Mouse (Mus musculus) brain, embryonic 18.5 days (tissue): ENCODE results near the gene Tac4.
A peak's percentile ranks its signal among the peaks of the same experiment; 100 is the strongest.

ENCODE experiments used
- DNase-seq: peaks from one replicate; pipeline ENCODE4 v3.0.0-alpha.2; 2012; ENCODE audit warnings: low read depth, low spot score

Tac4 gene

DNA sequence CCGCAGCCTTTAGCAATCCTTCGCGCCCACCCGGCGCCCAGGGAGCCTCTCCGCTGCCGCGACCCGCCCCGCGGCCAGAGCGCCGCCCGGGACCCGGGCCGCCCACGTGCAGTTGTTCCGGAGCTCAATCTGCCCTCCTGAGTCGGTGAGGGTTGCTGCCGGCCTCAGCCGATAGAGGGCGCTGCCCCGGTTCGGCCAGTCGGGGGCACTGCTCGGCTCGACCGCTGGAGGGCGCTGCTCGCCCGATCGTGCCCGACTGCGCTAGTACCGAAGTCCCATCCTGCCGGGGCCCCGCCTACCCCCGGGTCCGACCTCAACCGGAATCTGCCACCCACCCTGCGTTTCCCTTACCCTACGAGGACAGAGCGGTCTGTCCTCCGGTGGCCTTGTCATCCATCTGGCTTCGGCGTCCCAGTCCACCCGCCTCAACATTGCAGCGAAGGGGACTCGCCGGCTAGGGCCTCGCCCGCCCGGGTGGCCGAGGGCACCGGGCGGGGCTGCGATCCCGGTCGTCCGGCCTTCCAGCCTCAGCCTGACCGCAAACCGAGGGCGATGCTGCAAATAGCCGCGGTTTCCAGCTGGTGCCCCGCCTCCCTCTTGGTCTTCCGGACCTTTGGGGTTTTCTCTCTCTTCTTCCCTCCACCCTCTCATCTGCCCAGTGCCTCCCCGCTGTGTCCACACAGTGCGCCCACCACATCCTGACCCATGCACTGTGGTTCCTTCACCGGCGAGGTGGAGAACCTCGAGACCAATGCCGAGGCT lies 2.1 kb upstream of the Tac4 start:
- peak; percentile 16 for DNase-seq

DNA sequence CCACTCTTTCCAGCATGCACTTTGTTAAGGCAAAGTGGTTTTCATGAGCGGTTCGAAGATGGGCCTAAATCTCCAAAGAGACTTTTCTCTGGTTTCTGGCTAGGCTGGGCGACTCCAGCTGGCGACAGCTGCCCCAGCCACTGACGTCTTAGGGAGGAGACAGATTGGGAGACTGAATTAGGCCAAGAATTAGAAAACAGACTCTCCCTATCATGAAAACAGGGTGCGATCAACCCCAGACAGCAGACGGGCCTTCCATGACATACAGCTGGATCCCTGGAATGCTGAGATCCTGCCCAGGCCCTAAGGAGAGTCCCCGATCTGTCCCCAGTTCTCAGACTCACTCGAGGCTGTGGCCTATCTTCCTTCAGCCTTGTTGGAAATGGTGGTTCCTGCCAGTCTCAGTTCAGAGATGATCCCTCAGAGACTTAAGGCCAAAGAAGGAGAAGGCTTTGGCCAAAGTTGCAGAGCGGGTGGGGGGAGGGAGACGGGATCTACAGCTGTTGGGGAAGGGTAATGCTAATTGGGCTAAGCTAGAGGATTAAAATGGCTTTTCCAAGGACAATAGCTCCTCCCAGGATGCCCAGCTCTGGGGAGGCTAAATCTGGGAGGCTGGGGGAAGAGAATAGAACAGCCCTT lies 2.6 kb downstream of the Tac4 start:
- no peak for DNase-seq

DNA sequence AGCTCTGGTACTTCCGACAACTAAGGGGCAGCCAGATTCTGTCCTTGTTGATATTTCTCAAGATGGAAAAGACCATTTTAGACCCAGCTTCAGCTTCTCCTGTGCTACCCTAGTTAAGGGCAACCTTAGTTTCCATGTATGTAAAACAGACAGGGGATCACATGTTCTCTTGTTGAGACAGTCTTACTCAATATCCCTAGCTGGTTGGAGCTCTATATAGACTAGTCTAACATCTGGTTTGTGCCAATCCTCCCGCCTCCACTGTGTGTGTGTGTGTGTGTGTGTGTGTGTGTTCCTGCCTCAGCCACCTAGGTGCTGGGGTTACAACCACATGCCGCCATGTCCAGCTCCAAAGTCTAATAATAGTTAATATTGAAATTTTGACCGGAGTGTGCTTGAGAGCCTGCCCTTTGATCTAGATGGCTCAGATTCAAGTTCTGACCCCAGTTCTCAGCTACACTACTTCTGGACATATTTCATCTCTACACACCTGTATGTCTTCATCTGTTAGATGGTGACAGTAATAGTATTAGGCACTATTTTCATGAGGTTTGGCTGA lies 3.2 kb downstream of the Tac4 start:
- no peak for DNase-seq

DNA sequence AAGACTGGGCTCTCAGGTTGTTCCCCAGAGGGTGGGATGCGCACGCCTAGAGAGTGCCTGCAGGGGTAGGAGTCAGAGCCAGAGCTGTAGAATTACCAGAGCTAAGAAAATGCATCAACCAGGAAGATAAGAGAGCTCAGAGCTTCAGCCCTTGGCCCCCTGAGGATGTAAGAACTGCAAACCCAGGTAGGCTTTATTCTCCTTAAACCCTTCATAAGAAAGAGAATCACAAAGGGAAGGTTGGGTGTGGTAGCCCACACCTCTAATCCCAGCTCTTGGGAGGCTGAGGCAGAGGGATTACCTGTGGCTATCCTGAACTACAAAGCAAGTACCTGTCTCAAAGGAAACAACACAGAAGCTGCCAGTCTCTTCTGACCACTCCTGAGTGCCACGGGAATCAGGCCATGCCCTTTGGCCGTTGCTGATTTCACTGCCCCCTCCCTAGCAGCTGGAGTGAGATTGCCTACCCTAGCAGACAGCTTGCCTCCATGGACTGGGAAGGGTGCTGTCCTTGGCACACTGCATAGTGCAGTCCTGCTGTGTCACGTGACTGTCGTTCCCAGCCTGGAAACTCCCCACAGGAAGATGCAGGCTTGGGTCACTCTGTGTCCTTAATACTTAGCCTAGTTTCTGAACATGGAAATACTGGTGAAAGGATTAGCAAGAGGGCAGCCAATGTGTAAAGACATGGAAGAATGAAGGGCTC lies 5.4 kb downstream of the Tac4 start:
- no peak for DNase-seq

DNA sequence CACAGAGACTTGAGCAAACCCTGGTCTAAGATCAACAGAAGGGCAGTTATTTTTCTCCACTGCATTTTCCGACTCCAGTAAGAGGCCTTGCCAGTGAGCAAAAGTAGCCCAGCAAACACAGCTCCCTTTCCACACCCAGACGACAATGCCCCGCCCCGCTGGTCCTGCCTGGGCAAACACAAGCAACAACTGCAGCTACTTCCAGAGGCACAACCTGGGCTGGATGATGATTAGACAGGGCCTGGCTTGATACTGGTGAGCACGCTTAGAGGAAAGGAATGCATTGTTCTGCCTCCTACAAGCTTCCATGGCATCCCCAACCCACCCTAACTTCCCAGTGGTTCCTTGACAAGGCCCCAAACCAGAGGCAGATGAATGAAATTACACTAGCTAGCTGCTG lies 12.3 kb downstream of the Tac4 start:
- DNase-seq: no peak

DNA sequence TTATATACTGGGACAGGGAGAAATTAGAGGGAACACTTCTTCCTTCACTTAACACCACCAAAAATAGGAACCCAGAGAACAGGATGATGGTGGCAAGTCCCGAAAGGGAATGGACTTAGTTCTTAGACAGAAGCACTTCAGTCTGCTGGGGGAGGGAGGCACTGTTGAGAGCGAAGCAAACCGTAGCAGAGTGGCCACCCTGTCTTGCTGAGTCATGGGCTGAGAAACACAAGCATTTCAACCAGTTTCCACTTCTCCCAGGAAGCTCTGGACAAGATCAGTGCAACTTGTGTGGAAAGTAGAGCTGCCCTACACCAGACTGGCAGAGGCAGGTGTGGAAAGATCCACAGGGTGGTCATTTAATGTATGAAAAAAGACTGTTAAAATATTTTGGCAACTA lies 13.3 kb downstream of the Tac4 start:
- DNase-seq: no peak

DNA sequence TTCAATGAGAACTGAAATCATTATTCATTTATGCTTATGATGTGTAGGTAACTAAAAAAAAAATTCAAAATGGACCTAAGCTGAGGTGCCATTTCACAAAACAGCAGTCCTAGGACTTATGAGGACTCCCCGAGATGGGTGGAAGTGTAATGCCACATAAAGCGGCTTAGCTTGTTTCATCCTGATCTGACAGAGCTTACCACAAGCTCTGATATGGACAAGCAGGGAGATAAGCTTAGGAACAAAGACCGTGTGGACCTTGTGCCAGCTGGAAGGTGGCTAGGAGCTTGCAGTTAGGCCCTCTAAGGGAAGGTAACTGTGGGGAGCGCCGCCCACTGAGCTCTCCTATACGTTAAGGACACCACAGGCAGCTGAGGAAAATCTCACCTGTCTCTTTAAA lies 14.7 kb downstream of the Tac4 start:
- DNase-seq: no peak

DNA sequence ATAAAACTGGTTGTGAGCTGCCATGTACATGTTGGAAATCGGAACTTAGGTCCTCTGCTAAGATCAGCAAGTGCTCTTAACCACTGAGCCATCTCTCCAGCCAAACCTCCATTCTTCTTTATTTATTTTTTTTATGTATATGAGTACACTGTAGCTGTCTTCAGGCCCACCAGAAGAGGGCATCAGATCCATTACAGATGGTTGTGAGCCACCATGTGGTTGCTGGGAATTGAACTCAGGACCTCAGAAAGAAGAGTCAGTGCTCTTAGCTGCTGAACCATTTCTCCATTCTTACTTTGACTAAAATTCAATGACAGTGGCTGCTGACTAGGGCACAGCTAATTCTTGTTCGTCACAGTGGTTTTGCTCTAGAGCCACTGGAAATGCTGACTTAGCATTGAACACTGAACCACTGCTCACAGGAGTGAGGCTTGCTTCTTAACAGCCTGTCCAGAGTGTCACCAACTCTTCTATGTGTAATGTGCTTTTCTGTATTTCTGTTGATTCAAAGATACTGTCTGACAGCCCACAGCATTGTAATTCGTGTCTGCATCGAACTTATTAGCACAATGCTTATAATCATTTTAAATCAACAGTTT lies 17.8 kb downstream of the Tac4 start:
- no peak for DNase-seq

DNA sequence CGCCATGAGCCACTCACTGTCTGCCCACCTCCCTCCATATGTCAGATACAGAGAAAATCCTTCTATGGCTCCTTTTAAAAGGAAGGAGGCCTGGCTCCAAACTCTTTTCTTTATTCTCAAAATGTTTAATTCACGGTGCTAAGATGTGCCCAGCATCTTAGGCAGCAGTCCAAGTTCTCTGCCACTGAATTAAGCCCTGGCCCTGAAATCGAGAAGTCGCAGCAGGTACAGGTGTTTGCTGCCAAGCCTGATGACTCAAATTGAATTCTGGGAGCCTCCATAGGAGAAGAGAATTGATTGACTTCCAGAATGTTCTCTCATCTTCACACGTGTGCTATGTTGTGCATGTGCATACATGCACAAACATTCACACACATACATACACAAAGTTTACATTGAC lies 21.0 kb downstream of the Tac4 start:
- no peak for DNase-seq

DNA sequence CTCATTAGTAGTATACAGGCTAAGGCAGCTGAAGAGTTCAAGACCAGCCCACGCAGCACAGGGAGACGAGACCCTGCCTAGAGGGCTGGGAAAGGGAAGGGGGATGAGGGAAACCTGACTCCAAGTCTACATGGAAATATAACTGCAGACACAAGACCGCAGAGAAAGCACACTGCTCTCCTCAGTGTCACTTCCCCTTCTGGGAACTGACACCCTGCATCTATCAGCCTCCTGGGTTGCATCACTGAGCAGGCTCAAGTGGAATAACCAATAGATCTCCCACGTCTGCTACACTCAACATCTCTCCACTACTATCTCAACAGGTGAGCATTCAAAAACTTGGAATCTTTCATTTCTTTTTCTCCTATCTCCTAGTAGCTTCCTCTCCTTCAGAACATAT lies 30.7 kb downstream of the Tac4 start:
- no peak for DNase-seq

DNA sequence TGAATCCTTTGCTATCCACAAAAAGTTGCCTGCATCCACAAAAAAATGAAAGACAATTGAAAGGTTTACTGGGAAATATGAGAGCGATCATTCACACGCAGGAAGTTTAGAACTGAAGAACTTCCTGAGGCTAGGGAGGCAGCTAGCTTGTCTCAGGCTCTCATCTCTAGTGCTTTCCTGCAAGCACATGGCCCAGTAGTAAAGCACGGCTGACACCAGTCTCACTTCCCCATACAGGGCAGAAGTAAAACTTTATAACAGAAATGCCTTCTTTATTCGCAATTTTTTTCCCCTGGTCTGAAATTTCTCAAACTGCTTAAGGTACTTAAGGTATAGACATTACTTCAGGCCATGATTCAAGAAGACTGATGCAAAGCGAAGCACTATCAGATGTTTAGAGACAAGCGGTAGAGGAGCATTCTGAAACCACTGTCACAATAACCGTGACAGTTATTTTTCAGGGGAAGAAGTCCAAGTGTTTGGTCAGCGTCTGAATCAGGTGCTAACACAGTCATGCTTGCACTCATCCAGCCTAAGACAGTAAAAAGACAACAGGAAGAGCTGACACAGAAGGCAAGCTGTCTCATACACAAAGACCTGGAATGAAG lies 31.8 kb downstream of the Tac4 start:
- no peak for DNase-seq

DNA sequence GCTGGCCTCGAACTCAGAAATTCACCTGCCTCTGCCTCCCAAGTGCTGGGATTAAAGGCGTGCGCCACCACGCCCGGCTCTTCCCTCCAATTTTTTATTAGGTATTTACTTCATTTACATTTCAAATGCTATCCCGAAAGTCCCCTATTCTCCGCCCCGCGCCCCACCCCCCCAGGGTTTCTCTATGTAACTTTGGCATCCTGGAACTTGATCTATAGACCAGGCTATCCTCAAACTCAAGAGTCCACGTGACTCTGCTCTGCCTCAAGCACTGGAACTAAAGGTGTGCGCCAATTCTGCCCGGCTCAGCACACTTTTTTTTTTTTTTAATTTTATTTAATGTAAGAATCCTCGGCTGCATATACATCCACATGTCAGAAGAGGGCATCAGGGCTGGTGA lies 34.4 kb downstream of the Tac4 start:
- no peak for DNase-seq

DNA sequence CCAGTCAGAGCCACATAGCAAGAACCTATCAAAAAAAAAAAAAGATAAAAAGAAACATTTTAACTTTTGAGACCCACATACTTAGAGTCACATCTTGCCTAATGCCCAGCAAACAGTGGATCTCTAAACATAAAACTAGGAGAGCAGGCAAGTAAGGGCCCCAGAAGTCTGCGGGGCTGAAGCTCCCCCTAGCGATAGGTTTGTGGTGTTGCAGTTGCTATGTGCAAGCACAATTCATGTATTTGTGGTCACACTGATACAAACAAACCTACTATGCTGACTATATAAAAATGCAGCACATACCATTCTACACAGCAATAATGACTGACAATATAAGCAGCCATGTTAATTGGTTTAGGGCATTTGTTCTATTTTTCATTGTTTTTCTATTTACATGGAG lies 36.8 kb downstream of the Tac4 start:
- no peak for DNase-seq

DNA sequence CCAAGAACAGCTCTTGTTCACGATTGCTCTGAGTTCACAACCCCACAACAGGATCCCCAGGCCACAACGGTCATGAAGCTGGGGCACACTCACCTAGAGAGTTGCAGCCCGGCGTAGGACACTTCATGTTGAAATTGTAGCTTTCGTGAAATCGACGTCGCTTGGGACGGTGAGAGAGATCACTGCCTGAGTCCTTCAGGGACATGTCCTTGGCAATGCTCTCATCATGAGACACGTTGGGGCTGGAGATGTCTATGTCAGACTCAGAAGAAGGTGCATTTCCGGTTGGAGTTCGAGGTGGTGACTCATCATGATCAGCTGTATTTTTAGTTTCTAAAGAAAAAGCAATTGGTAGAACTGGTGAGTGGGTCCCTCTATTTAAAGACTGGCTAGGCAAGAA lies 38.6 kb downstream of the Tac4 start:
- DNase-seq: no peak

DNA sequence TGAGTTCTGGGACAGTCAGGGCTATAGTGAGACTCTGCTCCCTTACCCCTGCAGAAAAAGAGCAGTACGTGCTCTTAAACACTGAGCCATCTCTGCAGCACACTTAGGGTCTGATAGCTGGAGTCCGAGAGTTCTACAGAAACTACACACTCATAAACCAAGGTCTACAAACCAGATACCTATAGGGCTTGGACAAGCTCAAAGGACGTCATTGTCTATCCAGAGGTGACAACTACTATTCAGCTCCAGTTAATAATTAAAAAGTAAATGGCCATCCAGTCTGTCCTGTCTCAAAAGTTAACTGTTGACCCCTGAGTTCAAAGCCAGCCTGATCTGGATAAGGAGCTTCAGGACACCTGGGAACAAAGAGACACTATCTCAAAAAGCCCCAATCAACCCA lies 40.4 kb downstream of the Tac4 start:
- DNase-seq: no peak

DNA sequence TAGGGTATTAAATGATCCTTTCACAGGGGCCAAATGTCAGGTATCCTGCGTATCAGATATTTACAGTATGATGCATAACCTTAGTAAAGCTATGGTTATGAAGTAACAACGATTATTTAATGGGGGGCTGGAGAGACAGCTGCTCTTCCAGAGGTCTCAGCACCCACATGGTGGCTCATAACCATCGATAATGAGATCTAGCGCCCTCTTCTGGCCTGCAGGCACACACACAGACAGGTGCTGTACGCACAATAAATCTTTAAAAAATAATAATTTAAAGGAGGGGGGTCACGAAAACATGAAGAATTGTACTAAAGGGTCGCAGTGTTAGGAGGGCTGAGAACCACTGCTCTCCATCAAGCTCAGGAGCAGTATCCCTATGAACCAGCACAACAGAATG lies 44.3 kb downstream of the Tac4 start:
- DNase-seq: no peak

DNA sequence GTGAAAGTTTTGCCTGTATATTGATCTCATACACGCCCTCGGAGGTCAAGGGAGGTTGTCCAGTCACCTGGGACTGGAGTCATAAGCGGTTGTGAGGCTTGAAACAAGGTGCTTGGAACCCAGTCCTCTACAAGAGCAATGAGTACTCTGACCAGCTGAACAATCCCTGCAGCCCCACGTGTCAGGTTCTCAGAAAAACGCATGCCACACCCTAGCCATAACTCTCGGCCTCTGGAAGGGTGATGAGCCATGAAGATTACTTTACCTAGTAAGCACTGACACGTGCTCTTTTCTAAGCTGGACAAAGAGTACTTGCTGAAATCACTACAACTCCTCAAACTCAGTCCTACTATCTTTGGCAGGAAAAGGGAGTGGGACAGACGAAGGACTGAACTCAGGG lies 46.2 kb downstream of the Tac4 start:
- DNase-seq: no peak

DNA sequence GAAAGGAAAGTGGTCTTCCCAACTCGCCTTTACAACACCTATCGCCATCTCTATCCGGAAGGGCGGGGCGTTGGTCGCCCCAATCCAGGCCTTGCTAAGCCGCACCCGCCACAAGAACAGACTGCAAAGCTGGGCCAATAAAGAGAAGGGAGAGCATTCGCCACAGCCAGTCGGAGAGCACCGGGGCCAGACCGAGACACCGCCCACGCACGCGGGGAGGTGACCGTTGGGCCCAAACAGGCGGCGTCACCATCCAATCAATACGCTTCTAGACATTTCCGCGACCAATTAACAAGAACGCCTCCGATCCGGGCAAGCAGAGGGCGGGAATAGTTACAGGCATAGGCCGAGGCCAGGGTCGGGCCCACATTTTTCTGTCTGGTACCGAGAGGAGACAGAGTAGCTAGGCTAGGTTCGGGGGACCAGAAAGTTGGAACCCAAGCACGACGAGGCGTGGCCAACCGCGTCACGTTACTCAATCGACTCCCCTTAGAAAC lies 48.2 kb downstream of the Tac4 start:
- peak; percentile 99 for DNase-seq

DNA sequence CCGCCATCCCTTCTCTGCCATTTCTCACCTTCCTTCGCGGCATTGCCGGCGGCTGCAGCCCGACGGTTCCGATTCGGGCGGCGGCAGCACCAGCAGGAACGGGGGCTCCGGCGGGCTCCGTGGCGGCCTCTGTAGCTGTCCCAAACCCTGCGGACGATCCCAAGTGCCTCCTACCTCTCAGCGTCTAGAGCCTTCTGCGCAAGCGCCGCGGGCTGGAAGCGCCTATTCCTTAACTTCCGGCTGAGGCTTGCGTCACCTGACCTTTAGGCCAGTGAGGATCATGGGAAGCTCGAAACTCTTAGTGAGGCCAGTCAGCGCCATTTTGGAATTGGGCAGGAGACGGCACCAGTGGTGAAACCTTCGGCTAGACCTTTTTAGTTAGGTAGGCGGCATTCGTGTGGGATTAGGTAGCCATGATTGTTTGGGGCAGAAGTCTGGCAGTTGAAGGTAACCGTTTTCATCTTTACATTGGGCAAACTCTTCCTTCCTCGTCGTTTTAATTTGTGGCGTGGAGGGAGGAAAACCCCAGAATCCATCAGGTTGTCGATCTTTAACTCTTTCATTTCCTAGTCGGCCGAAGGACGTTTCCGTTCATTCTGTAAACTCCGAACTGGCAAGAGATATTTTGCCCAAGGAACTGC lies 48.8 kb downstream of the Tac4 start, which contains the start of gene Kat7:
Kat7 (minus strand) TSS at position 240 of the 641 bp plus-strand sequence.
- DNase-seq: peak; percentile 99

DNA sequence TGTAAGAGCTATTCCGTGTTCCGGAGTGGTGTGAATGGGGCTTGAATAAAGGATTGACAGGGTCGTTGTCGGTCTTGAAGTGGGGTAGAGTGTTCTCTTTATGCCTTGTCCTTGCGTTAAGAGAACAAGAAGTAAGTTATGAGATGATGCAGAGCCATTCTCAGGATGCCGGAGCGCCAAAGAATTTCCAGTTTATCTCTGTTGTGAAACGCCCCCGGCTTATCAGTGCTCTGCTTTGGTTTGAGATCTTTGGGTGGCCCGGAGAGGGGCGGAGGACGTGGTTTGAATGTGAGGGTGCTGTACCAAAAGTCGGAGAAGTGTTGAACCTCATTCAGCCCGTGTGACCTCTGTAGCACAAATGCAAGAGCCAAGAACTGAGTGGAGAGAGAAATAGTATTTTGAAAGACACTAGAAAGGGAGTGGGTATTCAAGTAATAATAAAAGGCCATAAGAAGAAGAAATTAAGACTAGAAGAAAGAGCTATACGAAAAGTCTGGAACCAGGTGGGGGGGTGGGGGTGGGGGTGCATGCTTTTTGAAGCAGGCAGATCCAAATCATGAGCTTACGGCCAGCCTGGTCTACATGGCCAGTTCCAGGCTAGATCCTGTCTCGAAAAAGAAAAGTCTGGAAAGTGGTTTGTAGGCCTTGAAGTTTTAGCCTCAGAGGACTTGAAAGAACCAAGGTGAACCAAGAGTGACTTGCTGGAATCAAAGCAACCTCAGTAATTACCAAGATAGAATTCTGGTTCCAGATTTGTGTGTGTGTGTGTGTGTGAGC lies 49.5 kb downstream of the Tac4 start:
- no peak for DNase-seq
